Mouse (Mus musculus) layer of hippocampus, adult 8-10 months (tissue): Measurements from ENCODE around the gene Btbd9. TPM values are rescaled to one million over a fixed set of nuclear protein-coding genes. Genes with fewer than 3 reads are reported as not detected.

Experiments
- DNase-seq, 2 experiments: peaks; one replicate each; pipeline ENCODE4 v3.0.0; 2022; ENCODE audit warnings: low spot score in 2 of 2
- total RNA-seq, 4 experiments: library from RNA; stranded (reverse); gene quantifications; 2 replicates each; pipeline ENCODE4 v1.2.4; 2022

Gene Btbd9
- total RNA-seq, 4 experiments from 2014 or later, result 133 to 171 (median 150) TPM

DNA sequence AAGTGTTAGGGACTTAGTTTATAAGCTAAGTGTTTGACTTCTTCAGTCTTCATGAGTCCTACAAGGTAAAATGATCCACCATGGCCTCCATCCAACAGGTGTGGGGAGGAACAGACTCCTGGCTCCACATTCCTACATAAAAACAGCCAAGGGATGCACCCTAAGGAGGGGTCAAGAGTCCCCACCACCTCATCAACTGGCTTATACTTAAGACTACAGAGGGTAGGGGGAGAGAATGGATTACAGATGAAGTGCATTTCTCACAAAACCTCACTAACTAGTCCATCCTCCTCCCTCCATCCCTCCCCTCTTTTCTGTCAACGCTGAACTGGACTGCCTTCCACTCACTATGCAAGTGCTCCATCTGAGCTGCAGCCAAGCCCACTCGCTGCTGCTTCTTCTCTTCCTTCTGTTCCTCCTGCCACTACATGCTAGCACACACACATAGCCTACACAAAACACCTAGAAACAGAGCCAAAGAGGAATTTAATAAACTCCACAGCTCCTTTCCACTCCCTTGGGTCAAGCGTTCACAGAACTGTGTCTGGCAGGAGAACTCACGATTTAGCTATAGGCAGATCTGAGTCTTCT, 292.7 kb downstream of the Btbd9 start:
- no peak for DNase-seq

- DNase-seq, result no peak
Measured at GRCm38 (mm10) chr17:30283001-30283400, 293.3 kb downstream of the Btbd9 start.

- no peak for DNase-seq
Measured at GRCm38 (mm10) chr17:30280323-30281118, 295.8 kb downstream of the Btbd9 start.

GRCm38 (mm10) chr17:30279684-30280083, 296.6 kb downstream of the Btbd9 start:
- no peak for DNase-seq

- no peak for DNase-seq
Measured at GRCm38 (mm10) chr17:30278596-30279378, 297.5 kb downstream of the Btbd9 start.

- no peak for DNase-seq
Measured at GRCm38 (mm10) chr17:30276477-30276876, 299.8 kb downstream of the Btbd9 start.

- peak; percentile 58 to 85 for DNase-seq
Measured at GRCm38 (mm10) chr17:30272769-30273168, 303.5 kb downstream of the Btbd9 start.

DNA sequence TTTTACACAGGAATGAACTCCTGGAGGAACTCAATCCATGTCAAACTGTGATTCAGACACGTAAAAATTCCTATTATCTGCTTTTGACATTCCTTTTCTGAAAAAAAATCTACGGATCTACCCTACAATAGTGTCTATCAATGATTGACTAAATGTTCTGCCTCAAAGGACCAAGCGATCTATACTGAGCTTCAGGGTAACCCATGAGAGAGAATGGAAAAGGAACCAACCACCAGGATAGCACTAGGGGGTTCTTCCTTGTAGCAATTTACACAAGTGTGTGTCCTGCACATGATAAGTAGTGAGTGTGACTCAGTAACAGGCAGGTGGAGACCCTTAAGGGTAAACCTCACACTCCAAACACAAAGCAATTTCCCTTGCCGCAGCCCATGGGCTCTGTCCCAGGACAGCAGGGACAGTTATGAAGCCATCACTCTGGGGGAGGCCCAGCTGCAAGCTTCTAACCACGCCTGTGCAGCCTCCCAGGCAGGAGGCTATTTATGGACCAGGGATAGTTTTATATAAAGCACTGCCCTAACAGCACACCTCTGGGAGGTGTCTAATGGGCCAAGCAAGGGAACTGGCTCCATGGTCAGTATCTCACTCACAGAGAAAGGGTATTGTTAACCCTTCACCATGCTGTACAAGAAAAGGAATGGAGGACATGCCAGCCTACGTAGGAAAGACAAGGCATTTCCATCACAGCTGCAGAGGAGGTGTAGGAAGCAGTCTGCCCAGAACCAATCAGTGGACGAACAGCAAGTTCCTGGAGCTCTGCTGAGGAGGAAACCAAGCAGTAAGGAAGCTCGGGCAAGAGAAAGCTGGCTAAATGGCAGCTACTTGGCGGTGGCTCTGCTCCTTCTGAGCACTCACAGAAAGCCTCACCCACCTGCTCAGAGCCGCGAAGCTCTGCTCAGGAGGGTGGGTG, 306.9 kb downstream of the Btbd9 start:
- no peak for DNase-seq

- no peak for DNase-seq
Measured at GRCm38 (mm10) chr17:30268456-30268855, 307.8 kb downstream of the Btbd9 start.

- DNase-seq, result no peak
Measured at GRCm38 (mm10) chr17:30267432-30267973, 308.8 kb downstream of the Btbd9 start.

GRCm38 (mm10) chr17:30263535-30263934, 312.8 kb downstream of the Btbd9 start:
- DNase-seq, result no peak

DNA sequence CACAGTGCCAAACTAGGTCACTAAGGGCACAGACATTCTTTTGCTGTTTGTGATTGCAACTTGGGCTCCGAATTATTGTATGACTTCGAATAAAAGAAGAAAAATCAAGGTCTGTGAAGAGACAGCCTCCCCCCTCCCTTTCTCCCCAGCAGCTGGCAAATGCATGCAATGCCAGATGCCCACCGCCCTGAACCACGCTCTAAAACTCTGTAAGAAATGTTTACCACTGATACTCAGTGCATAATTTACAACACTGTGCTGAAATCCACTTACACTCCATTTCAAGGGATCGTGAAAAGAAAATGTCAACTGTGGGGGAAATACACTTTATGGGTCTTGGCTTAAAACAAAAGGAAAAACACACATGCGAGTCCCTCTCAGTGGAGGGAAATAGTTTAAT, 313.3 kb downstream of the Btbd9 start:
- no peak for DNase-seq

DNA sequence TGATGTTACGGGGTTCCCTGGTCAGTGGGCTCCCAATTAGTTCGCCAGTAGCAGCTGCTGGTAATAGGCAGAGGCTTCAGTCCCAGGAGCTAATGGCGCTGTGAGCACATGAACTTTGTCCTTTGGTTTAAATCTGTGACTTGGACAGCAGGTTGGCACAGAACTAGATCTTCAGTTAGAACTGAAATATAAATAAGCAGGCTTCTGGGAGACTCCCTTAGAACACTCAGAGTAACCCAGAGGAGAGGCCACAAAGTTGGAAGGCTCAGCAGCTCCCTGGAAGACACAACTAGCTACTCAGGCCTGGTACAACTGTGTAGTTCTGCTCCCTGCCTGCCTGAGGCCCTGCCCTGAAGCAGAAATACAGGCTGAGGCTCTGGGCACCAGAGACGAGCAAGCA, 313.8 kb downstream of the Btbd9 start:
- DNase-seq, result no peak

GRCm38 (mm10) chr17:30261983-30262340, 314.3 kb downstream of the Btbd9 start:
- no peak for DNase-seq

DNA sequence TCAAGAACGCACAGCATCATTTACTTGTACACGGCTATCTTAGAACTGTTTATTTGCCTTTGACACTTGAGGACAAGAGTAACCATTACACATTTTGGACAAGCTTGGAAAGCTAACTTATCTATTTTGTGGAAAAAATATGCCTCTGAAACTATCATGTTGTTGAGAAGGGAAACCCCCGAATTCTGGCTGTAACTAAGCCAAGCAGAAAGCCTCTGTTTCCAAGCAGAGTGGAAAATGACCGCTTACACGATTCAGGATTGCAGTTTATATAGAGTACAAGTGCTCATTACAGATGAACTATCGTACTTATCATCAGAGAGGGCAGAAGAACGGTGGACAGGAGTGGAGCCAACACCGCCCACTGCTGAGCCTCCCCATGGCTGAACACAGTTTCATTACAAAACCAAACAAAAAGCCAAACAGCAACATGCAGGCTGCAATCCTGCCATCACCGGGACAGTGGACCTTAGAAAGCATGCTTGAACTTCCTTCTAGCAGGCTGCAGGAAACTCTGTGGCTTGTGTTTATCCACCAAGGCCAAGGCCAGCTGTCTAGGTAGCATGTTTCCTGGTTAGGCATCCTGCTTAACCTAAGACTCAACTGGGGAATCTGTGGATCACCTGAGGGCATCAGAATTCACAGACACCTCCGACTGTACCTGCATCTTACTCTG, 314.8 kb downstream of the Btbd9 start:
- no peak for DNase-seq

- DNase-seq, result no peak
Measured at GRCm38 (mm10) chr17:30260641-30261306, 315.5 kb downstream of the Btbd9 start.

DNA sequence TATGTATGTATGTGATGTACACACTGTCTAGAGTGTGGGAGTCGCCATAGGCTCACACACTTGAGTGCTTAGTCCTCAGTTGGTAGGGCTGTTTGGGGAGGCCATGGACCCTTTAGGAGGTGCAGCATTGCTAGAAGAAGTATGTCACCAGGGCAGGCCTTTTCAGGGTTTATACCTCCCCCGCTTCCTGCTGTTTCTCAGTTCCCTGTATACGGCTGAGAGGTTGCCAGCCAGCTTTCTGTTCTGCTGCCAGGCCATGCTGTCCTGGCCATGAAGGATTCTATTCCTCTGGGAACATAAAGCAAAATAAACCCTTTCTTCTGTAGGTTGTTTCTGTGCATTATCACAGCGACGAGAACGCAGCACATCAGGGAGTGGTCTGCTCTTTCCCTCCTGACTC, 316.4 kb downstream of the Btbd9 start:
- no peak for DNase-seq

DNA sequence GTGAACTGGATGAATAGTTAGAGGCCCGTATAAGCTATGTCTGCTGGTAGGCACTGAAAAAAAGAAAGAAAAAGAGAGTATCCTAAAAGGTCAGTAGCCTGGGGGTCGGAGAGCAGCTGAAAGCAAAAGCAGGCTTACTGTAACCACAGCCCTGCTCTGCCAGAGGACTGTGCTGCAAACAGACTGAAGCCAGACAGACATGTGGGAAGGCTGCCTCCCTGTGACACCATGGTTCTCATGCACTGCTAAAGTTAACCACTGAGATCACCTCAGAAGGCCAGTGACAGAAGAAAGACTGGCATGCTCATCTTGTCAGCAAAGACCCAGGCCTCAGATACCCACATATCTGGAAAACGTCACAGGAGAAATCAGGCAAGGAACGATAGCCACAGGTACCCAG, 317.8 kb downstream of the Btbd9 start:
- DNase-seq, result no peak

- DNase-seq, result no peak
Measured at GRCm38 (mm10) chr17:30255928-30256560, 320.2 kb downstream of the Btbd9 start.
